Mouse (Mus musculus) induced T-regulatory cell, adult 2 months (primary cell): ENCODE results near the gene Vmn2r87.
"Not testable (repeated sequence)": the region's sequence is repeated elsewhere in the genome, so short reads cannot be mapped to it uniquely, and the experiment has no call there.

Experiments
- DNase-seq: peaks from one replicate; pipeline ENCODE4 v3.0.0-alpha.2; 2012; ENCODE audit warnings: low read depth

Vmn2r87 gene

GRCm38 (mm10) chr10:130497296-130497695 is at the start of gene Vmn2r87:
TSS of gene Vmn2r87 (minus strand) at chr10:130497396.
- DNase-seq = no peak

DNA sequence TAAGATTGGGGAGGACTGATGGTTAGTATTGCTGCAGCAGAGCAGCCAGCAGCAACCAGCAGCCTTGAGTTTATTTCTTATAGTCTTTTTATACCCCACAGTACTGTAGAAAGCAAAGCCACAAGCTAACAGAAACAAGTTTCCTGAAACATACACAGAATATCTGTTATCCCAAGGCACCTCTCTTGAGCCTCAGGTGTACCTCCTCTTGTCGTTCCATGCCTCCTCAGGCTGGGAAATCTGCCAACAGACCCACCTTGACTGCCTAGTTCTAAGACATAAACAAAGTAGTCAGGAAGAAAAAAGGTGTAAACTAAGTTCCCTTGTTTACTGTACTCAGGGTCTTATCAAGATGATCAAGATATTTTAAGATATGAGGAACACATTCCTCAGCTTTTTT is 47.1 kb upstream of the Vmn2r87 start:
- DNase-seq = not testable (repeated sequence)

DNA sequence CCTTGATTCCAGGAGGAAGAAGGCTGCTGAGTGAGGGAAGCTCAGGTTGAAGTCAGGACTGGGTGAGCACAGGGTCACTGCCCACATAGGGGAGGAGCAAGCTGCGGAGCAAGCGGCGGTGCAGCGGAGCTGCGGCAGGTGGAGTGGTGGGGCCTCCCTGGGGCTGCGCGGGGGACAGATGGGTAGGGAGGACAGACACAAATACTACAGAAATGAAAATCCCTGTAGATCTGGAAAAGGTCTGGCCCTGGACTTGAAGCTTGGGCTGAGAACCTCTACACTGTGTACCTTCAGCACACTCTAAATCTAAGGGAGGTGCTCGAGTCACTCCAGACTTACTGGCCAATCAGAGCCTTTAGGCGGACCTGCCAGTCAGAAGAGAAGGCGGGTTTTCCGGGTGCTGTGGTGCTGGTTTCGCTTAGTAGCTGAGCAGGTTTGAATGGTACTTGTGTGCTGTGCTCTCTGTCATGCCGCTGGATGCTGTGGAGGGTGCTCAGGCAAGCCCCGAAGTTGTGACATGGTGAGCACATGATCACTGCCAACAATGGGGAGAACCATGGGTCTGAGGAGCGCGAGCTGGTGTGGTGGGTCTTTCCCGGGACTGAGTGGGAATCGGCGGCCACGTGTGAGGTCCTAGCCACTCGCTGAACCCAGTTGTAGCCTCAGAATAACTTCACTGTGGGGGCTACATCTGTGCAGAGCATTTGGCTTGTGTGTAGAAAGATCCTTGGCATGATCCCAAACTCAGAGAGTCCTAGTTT is 44.9 kb upstream of the Vmn2r87 start:
- peak; percentile 89 for DNase-seq

- peak; percentile 69 for DNase-seq
These were observed 38.9 kb upstream of the Vmn2r87 start for GRCm38 (mm10) chr10:130536101-130536500.

GRCm38 (mm10) chr10:130527926-130528325 is 30.7 kb upstream of the Vmn2r87 start:
- DNase-seq = no peak

GRCm38 (mm10) chr10:130470311-130470760 is 26.9 kb downstream of the Vmn2r87 start:
- peak; percentile 7 for DNase-seq

- DNase-seq = not testable (repeated sequence)
These were observed 41.2 kb downstream of the Vmn2r87 start, which contains the start of gene Vmn2r86 for GRCm38 (mm10) chr10:130455950-130456349. TSS of gene Vmn2r86 (minus strand) at chr10:130456050.

DNA sequence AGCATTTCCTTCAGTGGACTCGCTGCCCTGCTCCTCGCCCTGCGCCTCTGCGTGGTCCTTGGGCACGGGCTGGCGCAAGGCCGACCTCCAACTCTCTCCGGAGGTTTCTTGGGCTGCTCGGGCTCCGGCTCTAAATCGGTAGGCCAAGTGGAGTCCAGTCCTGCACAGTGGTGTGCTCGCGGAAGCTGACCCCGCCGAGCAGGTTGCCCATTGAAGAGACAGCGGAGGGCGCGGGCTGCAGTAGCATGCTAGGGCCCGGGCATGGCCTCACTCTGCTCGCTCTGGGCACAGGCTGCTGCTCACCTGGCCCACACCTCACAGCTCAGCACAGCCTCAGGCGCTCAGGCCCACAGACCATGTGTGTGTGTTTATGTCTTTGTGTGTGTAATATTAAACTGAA is 52.4 kb downstream of the Vmn2r87 start:
- DNase-seq = no peak

GRCm38 (mm10) chr10:130434185-130434898 is 62.9 kb downstream of the Vmn2r87 start:
- not testable (repeated sequence) for DNase-seq

GRCm38 (mm10) chr10:130429603-130430002 is 67.6 kb downstream of the Vmn2r87 start, which contains the start of gene Vmn2r85:
TSS of gene Vmn2r85 (minus strand) at chr10:130429703.
- DNase-seq = not testable (repeated sequence)

- not testable (repeated sequence) for DNase-seq
These were observed 74.8 kb downstream of the Vmn2r87 start for GRCm38 (mm10) chr10:130422368-130422767.
